Mouse (Mus musculus): ENCODE results near the gene Mettl9. TPM values are rescaled to one million over a fixed set of nuclear protein-coding genes. Genes with fewer than 3 reads are reported as not detected.

Gene Mettl9
- total and polyA plus RNA-seq, 3 experiments: 33.4 to 80.4 (median 73.3) TPM

DNA sequence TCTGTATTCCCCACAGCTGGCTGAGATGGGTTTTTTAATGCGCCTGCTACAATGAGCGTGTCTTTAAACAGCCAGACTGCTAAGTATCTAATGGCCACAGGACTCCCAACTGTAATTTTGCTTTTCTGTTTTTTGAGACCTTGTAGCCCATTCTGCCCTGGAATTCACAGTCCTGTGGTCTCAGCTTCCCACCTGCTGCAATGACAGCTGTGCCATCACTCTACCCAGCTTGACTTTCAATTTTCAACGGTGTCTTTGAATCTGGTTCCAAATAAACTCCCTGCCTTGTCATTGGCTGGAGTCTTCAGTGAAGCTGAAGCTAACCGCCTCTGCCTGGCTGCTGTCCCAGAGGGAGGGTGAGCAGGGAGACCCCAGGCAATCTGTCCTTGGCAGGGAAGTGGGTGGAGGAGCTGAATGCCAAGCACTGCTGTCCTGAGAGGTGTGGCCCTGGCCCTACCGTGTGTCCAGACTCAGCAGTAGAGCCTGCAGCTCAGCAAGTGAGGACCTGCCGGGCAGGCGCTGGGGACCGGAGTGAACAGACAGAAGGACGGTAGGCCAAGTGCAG, 48.8 kb downstream of the Mettl9 start:
- no peaks in the 10 kb centered on the region for H3K79me2 ChIP-seq (ENCODE audit: control insufficient read depth, insufficient read depth, low read length, poor library complexity)
- TF ChIP-seq E2F4 (IDR thresholded peaks at IDR 0.05; ENCODE audit: borderline replicate concordance, low read depth, low read length): no peak
- no peak for TF ChIP-seq ZMIZ1 (IDR thresholded peaks at IDR 0.05; ENCODE audit: low read depth, low read length)
- no peak for TF ChIP-seq SMC3 (IDR thresholded peaks at IDR 0.05; ENCODE audit: low read depth, low read length)
- TF ChIP-seq USF1 (IDR thresholded peaks at IDR 0.05; ENCODE audit: low read depth, low read length): no peak
- no peak for TF ChIP-seq HCFC1 (IDR thresholded peaks at IDR 0.05; ENCODE audit: low read depth, low read length)
- TF ChIP-seq ZKSCAN1 (IDR thresholded peaks at IDR 0.05; ENCODE audit: low read depth, low read length): no peak
- no peak for TF ChIP-seq UBTF (IDR thresholded peaks at IDR 0.05; ENCODE audit: borderline replicate concordance, insufficient read depth, low read depth, low read length)
- no peak for TF ChIP-seq GABPA (IDR thresholded peaks at IDR 0.05; ENCODE audit: low read depth, low read length)
- no peak for TF ChIP-seq MYC (IDR thresholded peaks at IDR 0.05; ENCODE audit: low read depth, low read length)
- no peak for TF ChIP-seq RAD21 (IDR thresholded peaks at IDR 0.05; ENCODE audit: low read depth, low read length)
- no peak for TF ChIP-seq TBP (IDR thresholded peaks at IDR 0.05; ENCODE audit: low read depth, low read length)
- no peak for TF ChIP-seq CHD2 (IDR thresholded peaks at IDR 0.05; ENCODE audit: low read length)
- no peak for TF ChIP-seq ELF1 (IDR thresholded peaks at IDR 0.05; ENCODE audit: low read depth, low read length)
- TF ChIP-seq BHLHE40 (IDR thresholded peaks at IDR 0.05; ENCODE audit: borderline replicate concordance, low read depth, low read length): no peak
- TF ChIP-seq KAT2A (conservative IDR thresholded peaks at IDR 0.05; ENCODE audit: low read depth, low read length): no peak
- no peak for TF ChIP-seq MAX (IDR thresholded peaks at IDR 0.05; ENCODE audit: low read length)
- no peaks in the 10 kb centered on the region for H3K27me3 ChIP-seq (ENCODE audit: control insufficient read depth in 1 of 2, insufficient read depth in 2 of 2, low read length in 2 of 2)
- no peaks in the 10 kb centered on the region for H3K9me3 ChIP-seq (replicated peaks; ENCODE audit: insufficient read depth, low read length)
- no peaks in the 10 kb centered on the region for H3K36me3 ChIP-seq (ENCODE audit: control insufficient read depth in 1 of 2, insufficient read depth in 2 of 2, low read length in 2 of 2)
- H3K27ac ChIP-seq (ENCODE audit: control insufficient read depth, low read depth, low read length): no peak overlapping the region
- H3K4me1 ChIP-seq (ENCODE audit: control insufficient read depth in 1 of 2, insufficient read depth in 2 of 2, low read length in 2 of 2): no peaks in the 10 kb centered on the region
- H3K9ac ChIP-seq (ENCODE audit: control insufficient read depth, low read depth, low read length, poor library complexity, severe bottlenecking): no peak overlapping the region
- no peak for DNase-seq (ENCODE audit: low read depth, low spot score)
- H3K4me3 ChIP-seq (ENCODE audit: control insufficient read depth in 1 of 2, insufficient read depth in 1 of 2, low read depth in 2 of 2, low read length in 2 of 2): no peak overlapping the region

DNA sequence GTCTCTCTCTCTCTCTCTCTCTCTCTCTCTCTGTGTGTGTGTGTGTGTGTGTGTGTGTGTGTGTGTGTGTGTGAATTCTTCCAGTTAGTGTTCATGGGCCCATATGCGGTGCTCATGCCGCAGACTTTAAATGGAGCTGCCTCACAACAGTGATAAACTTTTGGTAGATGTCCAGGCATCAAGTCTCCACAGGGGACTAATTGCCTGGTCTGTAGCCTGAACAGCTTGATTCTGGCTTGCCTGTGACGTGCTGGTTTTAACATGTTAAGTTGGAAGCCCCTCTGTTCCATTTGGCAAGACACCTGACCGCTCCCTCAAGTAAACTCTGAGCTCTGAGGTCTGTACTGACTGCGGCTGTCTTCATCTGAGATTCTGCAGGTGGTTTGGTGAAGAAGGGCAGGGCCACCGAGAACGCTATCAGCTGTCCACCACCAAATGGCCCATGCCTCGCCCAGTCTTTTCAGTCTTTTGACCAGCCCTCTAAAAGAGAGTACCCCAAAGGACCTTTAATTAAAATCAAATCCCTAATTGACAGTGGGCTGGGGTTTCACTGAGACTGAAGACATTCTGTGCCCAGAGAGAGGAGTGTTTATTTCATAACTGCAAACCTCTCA, 50.7 kb downstream of the Mettl9 start:
- H3K4me3 ChIP-seq (ENCODE audit: control insufficient read depth in 1 of 2, insufficient read depth in 1 of 2, low read depth in 2 of 2, low read length in 2 of 2): no peak overlapping the region
- H3K27ac ChIP-seq (ENCODE audit: control insufficient read depth, low read depth, low read length): no peak overlapping the region
- TF ChIP-seq MAFK (IDR thresholded peaks at IDR 0.05; ENCODE audit: borderline replicate concordance, low read depth, low read length) (no peak), MYB (IDR thresholded peaks at IDR 0.05; ENCODE audit: low read depth, low read length) (no peak), MAX (IDR thresholded peaks at IDR 0.05; ENCODE audit: low read length) (no peak), CTCF (IDR thresholded peaks at IDR 0.05 in 2 of 3, conservative IDR thresholded peaks at IDR 0.05 in 1 of 3; ENCODE audit: control insufficient read depth in 1 of 3, insufficient read depth in 1 of 3, low read depth in 2 of 3, low read length in 3 of 3, poor library complexity in 1 of 3, severe bottlenecking in 1 of 3) (no peak), TBP (IDR thresholded peaks at IDR 0.05; ENCODE audit: low read depth, low read length) (no peak), GATA1 (IDR thresholded peaks at IDR 0.05; ENCODE audit: low read depth, low read length) (no peak), EP300 (IDR thresholded peaks at IDR 0.05; ENCODE audit: low read depth in 1 of 2, low read length in 2 of 2) (no peak), NELFE (IDR thresholded peaks at IDR 0.05; ENCODE audit: low read depth, low read length) (no peak), NRF1 (IDR thresholded peaks at IDR 0.05; ENCODE audit: insufficient read depth, low read depth, low read length, poor library complexity, severe bottlenecking) (no peak), GABPA (IDR thresholded peaks at IDR 0.05; ENCODE audit: low read depth, low read length) (no peak)

More for the DNA sequence above, 50.7 kb downstream of the Mettl9 start:
- Histone ChIP-seq H3K27me3 (ENCODE audit: control insufficient read depth in 1 of 2, insufficient read depth in 2 of 2, low read length in 2 of 2) (no peaks in the 10 kb centered on the region), H3K79me2 (ENCODE audit: control insufficient read depth, insufficient read depth, low read length, poor library complexity) (no peaks in the 10 kb centered on the region), H3K4me1 (ENCODE audit: control insufficient read depth in 1 of 2, insufficient read depth in 2 of 2, low read length in 2 of 2) (no peaks in the 10 kb centered on the region), H3K9me3 (replicated peaks; ENCODE audit: insufficient read depth, low read length) (no peaks in the 10 kb centered on the region), H3K36me3 (ENCODE audit: control insufficient read depth in 1 of 2, insufficient read depth in 2 of 2, low read length in 2 of 2) (no peaks in the 10 kb centered on the region), H3K9ac (ENCODE audit: control insufficient read depth, low read depth, low read length, poor library complexity, severe bottlenecking) (no peak overlapping the region)
- DNase-seq (ENCODE audit: low read depth, low spot score): no peak

All from MEL (cell line).